Mouse (Mus musculus): ENCODE measurements around the gene Btbd35f13. TPM values are rescaled to one million over a fixed set of nuclear protein-coding genes. Genes with fewer than 3 reads are reported as not detected.
"Not testable (repeated sequence)": the region's sequence is repeated elsewhere in the genome, so short reads cannot be mapped to it uniquely, and the experiment has no call there.

Btbd35f13 gene
- not detected in 2 replicates for polyA plus RNA-seq (2015; fragmentation: Nextera tagmentation; extraction: Ambion mirVana)

GRCm38 (mm10) chrX:33656872-33657271, at the start of gene Btbd35f13:
TSS of gene Btbd35f13 (plus strand) at chrX:33657172.
- not testable (repeated sequence) for H3K9ac ChIP-seq; H3K4me1 ChIP-seq; H3K27ac ChIP-seq; H3K9me3 ChIP-seq; H3K4me3 ChIP-seq (replicated peaks); H3K36me3 ChIP-seq; ATAC-seq (ENCODE audit: insufficient read depth, low FRiP score, low read depth); H3K4me2 ChIP-seq; H3K27me3 ChIP-seq (replicated peaks)
- 80% methylated on average over 2 of the region's 3 CpGs for WGBS

DNA sequence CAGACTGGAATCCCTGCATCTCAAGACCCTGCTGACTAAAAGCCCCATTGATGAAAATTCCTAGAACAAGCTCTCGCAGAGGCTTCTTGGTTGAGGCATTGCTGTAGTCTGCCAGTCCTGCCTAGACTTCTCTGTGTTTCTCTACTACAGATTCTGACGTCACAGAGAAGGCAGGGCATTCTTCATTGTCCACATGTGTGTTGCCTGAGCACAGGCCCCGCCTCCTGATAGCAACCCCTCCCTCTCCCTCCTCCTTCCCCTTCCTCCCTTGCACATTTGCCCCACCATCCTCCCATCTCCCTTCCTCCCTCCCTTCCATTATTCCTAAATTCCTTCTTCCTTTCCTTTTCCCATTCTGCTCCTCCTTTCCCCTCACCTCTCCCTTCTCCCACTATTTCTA, 45.3 kb downstream of the Btbd35f13 start, which contains the start of gene Btbd35f14:
Btbd35f14 (minus strand) TSS at position 101 of the 400 bp plus-strand sequence.
- not testable (repeated sequence) for H3K27me3 ChIP-seq (replicated peaks); H3K9me3 ChIP-seq; H3K27ac ChIP-seq; H3K4me2 ChIP-seq; H3K4me3 ChIP-seq (replicated peaks); H3K9ac ChIP-seq; H3K36me3 ChIP-seq; ATAC-seq (ENCODE audit: insufficient read depth, low FRiP score, low read depth); H3K4me1 ChIP-seq
- WGBS, result no CpG with 5 or more reads among the region's 3 CpGs

Other genes with a start within 250 kb of the Btbd35f13 start
- gene Btbd35f15, start 79.9 kb upstream of the Btbd35f13 start, polyA plus RNA-seq (2015; fragmentation: Nextera tagmentation; extraction: Ambion mirVana), result not detected in 2 replicates
- not detected in 2 replicates for gene Btbd35f14, start 45.2 kb downstream of the Btbd35f13 start, polyA plus RNA-seq (2015; fragmentation: Nextera tagmentation; extraction: Ambion mirVana)